In genomic region chr3:52108027-52108426, GRCm38 (mm10) we compare ENCODE assay signal across 22 mouse cellular contexts.
"Had no signal": no experiment of that assay in that cellular context is flagged by ENCODE, and none has a peak within 500 bp of the region (broad histone marks: within the 10 kb centered on the region; RNA-seq: fewer than 3 reads in every experiment).

No protein-coding gene starts in this region.

- H3K4me1 ChIP-seq: stomach, embryonic 15.5 days had no signal

- H3K9ac ChIP-seq: liver, embryonic 14.5 days; lung, embryonic 14.5 days; midbrain, embryonic 13.5 days; neural tube, embryonic 13.5 days; neural tube, embryonic 15.5 days; stomach, embryonic 15.5 days had no signal

- H3K4me3 ChIP-seq: megakaryocyte, embryonic 14.5 days; midbrain, embryonic 13.5 days; myocyte; neural tube, embryonic 13.5 days; neural tube, embryonic 15.5 days; stomach, embryonic 15.5 days had no signal

- H3K36me3 ChIP-seq: midbrain, embryonic 13.5 days; neural tube, embryonic 13.5 days; neural tube, embryonic 15.5 days; stomach, embryonic 15.5 days had no signal

- H3K27me3 ChIP-seq: neural tube, embryonic 13.5 days; neural tube, embryonic 15.5 days; stomach, embryonic 15.5 days had no signal

- H3K4me2 ChIP-seq: lung, embryonic 14.5 days; midbrain, embryonic 11.5 days; midbrain, embryonic 13.5 days; neural tube, embryonic 13.5 days; neural tube, embryonic 15.5 days; stomach, embryonic 15.5 days had no signal

- DNase-seq: lung, adult 18-20 months; lung, embryonic 14.5 days; lung, postnatal 14 days; lung, postnatal 36 days; retina, postnatal 1 day; right cerebral cortex, adult 18-20 months; right cerebral cortex, postnatal 25 days; right cerebral cortex, postnatal 4 days; thymus, adult 2 months; thymus, postnatal 25 days; thymus, postnatal 4 days had no signal

- H3K27ac ChIP-seq: liver, embryonic 14.5 days; macrophage; midbrain, embryonic 13.5 days; neural tube, embryonic 13.5 days; neural tube, embryonic 15.5 days; stomach, embryonic 15.5 days; stomach, postnatal 0 days had no signal

- ATAC-seq: midbrain, embryonic 13.5 days; midbrain, embryonic 16.5 days had no signal

- H3K9me3 ChIP-seq: midbrain, embryonic 13.5 days; neural tube, embryonic 13.5 days; neural tube, embryonic 15.5 days; stomach, embryonic 15.5 days had no signal
